Mouse (Mus musculus): ENCODE measurements around the gene Drc1. TPM values are rescaled to one million over a fixed set of nuclear protein-coding genes. Genes with fewer than 3 reads are reported as not detected.

The Drc1 gene
- total RNA-seq, 2 experiments from 2014 or later, result 12.6 to 14.6 TPM

GRCm38 (mm10) chr5:30406876-30407275 lies 125.7 kb downstream of the Drc1 start:
- intact Hi-C loops (cut with DNase I), result no loop called here
- no peak for DNase-seq

- no peak for DNase-seq
- intact Hi-C loops (cut with DNase I), result no loop called here
These were observed 130.3 kb downstream of the Drc1 start for GRCm38 (mm10) chr5:30411524-30411923.

GRCm38 (mm10) chr5:30415381-30415780 lies 134.2 kb downstream of the Drc1 start:
- intact Hi-C loops (cut with DNase I), result no loop called here
- DNase-seq, result no peak

GRCm38 (mm10) chr5:30415876-30416275 lies 134.7 kb downstream of the Drc1 start:
- intact Hi-C loops (cut with DNase I), result no loop called here
- DNase-seq, result peak; percentile 17

Other genes starting within 250 kb of the Drc1 start
- 10 to 100 TPM; 14.9 to 15.9 TPM for gene Tyms, start 207.8 kb upstream of the Drc1 start, total RNA-seq (2021)
- 10 to 100 TPM; 10.3 to 10.8 TPM for gene Garem2, start 176.2 kb upstream of the Drc1 start, total RNA-seq (2021)
- 1 to 10 TPM; 1.6 to 2.6 TPM for gene 3110082J24Rik, start 175.3 kb upstream of the Drc1 start, total RNA-seq (2021)
- 10 to 100 TPM; 58.6 to 61.6 TPM for gene Hadha, start 126.2 kb upstream of the Drc1 start, total RNA-seq (2021)
- 10 to 100 TPM; 42.2 to 44.9 TPM for gene Hadhb, start 126.1 kb upstream of the Drc1 start, total RNA-seq (2021)
- not detected for gene Adgrf3, start 75.7 kb upstream of the Drc1 start, total RNA-seq (2021)
- gene Selenoi, start 48.8 kb upstream of the Drc1 start, total RNA-seq (2021), result 10 to 100 TPM; 67.2 to 78.6 TPM
- 10 to 100 TPM in 1 of 2 experiments, 1 to 10 TPM in 1; 7.1 to 10.8 TPM for gene Otof, start 180.5 kb downstream of the Drc1 start, total RNA-seq (2021)
- not detected for gene 1700001C02Rik, start 184.7 kb downstream of the Drc1 start, total RNA-seq (2021)